ENCODE assay signal across 11 mouse cellular contexts in the genomic region with DNA sequence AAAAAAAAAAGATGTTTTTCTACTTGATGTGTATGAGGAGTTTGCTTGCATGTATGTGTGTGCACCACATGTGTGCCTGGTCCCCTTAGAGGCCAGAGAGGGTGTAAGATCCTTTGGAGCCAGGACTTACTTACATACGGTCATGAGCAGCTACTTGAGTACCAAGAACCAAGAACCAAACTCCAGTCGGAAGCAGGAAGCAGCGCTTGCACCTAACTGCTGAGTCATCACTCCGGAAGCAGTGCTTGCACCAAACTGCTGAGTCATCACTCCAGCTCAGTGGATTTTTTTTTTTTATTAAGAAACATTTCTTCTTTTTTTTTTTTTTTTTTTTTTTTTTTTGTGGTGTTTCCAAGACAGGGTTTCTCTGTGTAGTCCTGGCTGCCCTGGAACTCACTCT. TPM values are rescaled to one million over a fixed set of nuclear protein-coding genes. Genes with fewer than 3 reads are reported as not detected.
DNase-seq lines count a peak whose midpoint lies in the region; ATAC-seq and TF ChIP-seq lines count a peak whose summit lies in the region.
"Had no signal": no experiment of that assay in that cellular context is flagged by ENCODE, and none has a peak within 500 bp of the region (broad histone marks: within the 10 kb centered on the region; RNA-seq: fewer than 3 reads in every experiment).

No protein-coding gene starts in this region.

- H3K4me3 ChIP-seq in thymus, adult 2 months (ENCODE audit: control insufficient read depth, insufficient read depth, low read length): no peak overlapping the region

- H3K36me3 ChIP-seq in thymus, adult 2 months (ENCODE audit: control insufficient read depth, insufficient read depth, low read length): no peaks in the 10 kb centered on the region

- TF ChIP-seq POLR2A in thymus, adult 2 months (IDR thresholded peaks at IDR 0.05; ENCODE audit: control insufficient read depth, extremely low read depth, insufficient read depth, low read length, poor library complexity): no peak

- no peak for TF ChIP-seq CTCF in thymus, adult 2 months (IDR thresholded peaks at IDR 0.05; ENCODE audit: borderline replicate concordance, control insufficient read depth, extremely low read depth, insufficient read depth, low read length, poor library complexity)

- no peaks in the 10 kb centered on the region for H3K27me3 ChIP-seq in thymus, adult 2 months (ENCODE audit: control insufficient read depth, insufficient read depth, low read length)

- H3K4me1 ChIP-seq in thymus, adult 2 months (replicated peaks; ENCODE audit: control insufficient read depth, insufficient read depth, low read length): no peaks in the 10 kb centered on the region

- DNase-seq in adrenal gland, adult 2 months: peak; percentile 8
- DNase-seq in adrenal gland, postnatal 4 days (ENCODE audit: low spot score in 2 of 2): no peak
- peak; percentile 24 for DNase-seq in urinary bladder, postnatal 14 days (ENCODE audit: low spot score)
- DNase-seq in urinary bladder, postnatal 36 days (ENCODE audit: low spot score in 2 of 2): no peak
- peak; percentile 46 for DNase-seq in kidney, postnatal 10 days
- no peak for DNase-seq in thymus, adult 2 months
- DNase-seq in gastrocnemius, postnatal 25 days: no peak
- DNase-seq: cerebellum, postnatal 36 days; heart, adult 18-20 months; right cerebral cortex, postnatal 4 days had no signal

- WGBS in thymus, adult 2 months: 15% methylated on average over 4 of the region's 4 CpGs

- ATAC-seq in inflammation-experienced regulatory T-cells, adult 6 months: no peak

- no peak overlapping the region for H3K27ac ChIP-seq in thymus, adult 2 months (ENCODE audit: control insufficient read depth, insufficient read depth, low read length)

RNA-seq across cellular contexts. Expression of a gene that starts 27.4 kb away (rescaled TPM):
- under 1 TPM; 0.52 to 0.73 TPM for total RNA-seq in adrenal gland, adult 2 months (2021)
- 0.04 TPM in 2 replicates for polyA plus RNA-seq in adrenal gland, adult 2 months (2012; rRNA removed)
- total RNA-seq in adrenal gland, postnatal 4 days (2021): 10 to 100 TPM in 1 of 2 experiments, 1 to 10 TPM in 1; 2.0 to 40.1 TPM
- polyA plus RNA-seq in inflammation-experienced regulatory T-cells, adult 6 months (2017; shearing (Covaris generic)): not detected
- 0.11 and 0.50 TPM in 2 replicates for polyA plus RNA-seq in thymus, adult 2 months (2012; rRNA removed)
- total RNA-seq in gastrocnemius, postnatal 25 days (2021): not detected

RNA-seq across cellular contexts. Expression of a gene that starts 33.7 kb away (rescaled TPM):
- total RNA-seq in adrenal gland, adult 2 months (2021): 1 to 10 TPM; 7.0 to 8.3 TPM
- 0.07 and 0.43 TPM in 2 replicates for polyA plus RNA-seq in adrenal gland, adult 2 months (2012; rRNA removed)
- total RNA-seq in adrenal gland, postnatal 4 days (2021): 10 to 100 TPM; 11.1 to 11.7 TPM
- polyA plus RNA-seq in inflammation-experienced regulatory T-cells, adult 6 months (2017; shearing (Covaris generic)): under 1 TPM in 1 of 3 experiments, not detected in 2; 0.52 TPM
- 0.39 and 0.45 TPM in 2 replicates for polyA plus RNA-seq in thymus, adult 2 months (2012; rRNA removed)
- total RNA-seq in gastrocnemius, postnatal 25 days (2021): 1 to 10 TPM; 3.2 to 3.8 TPM

RNA-seq across cellular contexts. Expression of a gene that starts 56.7 kb away (rescaled TPM):
- under 1 TPM; 0.35 TPM for total RNA-seq in adrenal gland, adult 2 months (2021)
- 0.04 TPM in 1 of 2 replicates, not detected in the other for polyA plus RNA-seq in adrenal gland, adult 2 months (2012; rRNA removed)
- total RNA-seq in adrenal gland, postnatal 4 days (2021): 10 to 100 TPM in 1 of 2 experiments, 1 to 10 TPM in 1; 5.2 to 18.0 TPM
- polyA plus RNA-seq in inflammation-experienced regulatory T-cells, adult 6 months (2017; shearing (Covaris generic)): not detected
- polyA plus RNA-seq in thymus, adult 2 months (2012; rRNA removed): 0.43 TPM in 1 of 2 replicates, not detected in the other
- total RNA-seq in gastrocnemius, postnatal 25 days (2021): 100 to 1,000 TPM; 488 to 676 TPM

Comparison
In these comparisons a context has a peak if more than half of its experiments do, and no peak if none do; other contexts are left out.
1. DNase-seq: peak in adrenal gland, adult 2 months (single experiment), urinary bladder, postnatal 14 days (single experiment) and kidney, postnatal 10 days (single experiment); none in adrenal gland, postnatal 4 days (0 of 2), urinary bladder, postnatal 36 days (0 of 2), thymus, adult 2 months (single experiment) and gastrocnemius, postnatal 25 days (single experiment).
2. RNA of a gene that starts 56.7 kb away (total RNA-seq): 488 to 676 TPM in gastrocnemius, postnatal 25 days; 5.2 to 18.0 TPM in adrenal gland, postnatal 4 days and 0.35 TPM in adrenal gland, adult 2 months; every median in the first group is over 10 times any median in the second.